Mouse (Mus musculus) MEL (cell line): ENCODE results near the gene Sox1.

ENCODE experiments used
- CTCF ChIP-seq, 3 experiments: IDR thresholded peaks in 2 of 3; conservative IDR thresholded peaks in 1 of 3; 2 replicates each; pipeline ENCODE4 v1.5.1; 2011 to 2012; ENCODE audit warnings: low read length in 3 of 3, low read depth in 2 of 3, mild to moderate bottlenecking in 2 of 3, improper control_type of control experiment in 1 of 3, inconsistent platforms in 1 of 3, mixed read lengths in 1 of 3, moderate library complexity in 1 of 3; ENCODE audit not compliant: control insufficient read depth in 1 of 3, insufficient read depth in 1 of 3, poor library complexity in 1 of 3, severe bottlenecking in 1 of 3
- E2F4 ChIP-seq: IDR thresholded peaks from 2 replicates; pipeline ENCODE4 v1.6.1; 2011; ENCODE audit warnings: low read depth, low read length, improper control_type of control experiment, borderline replicate concordance
- EP300 ChIP-seq, 2 experiments: IDR thresholded peaks; 2 replicates each; pipeline ENCODE4 v1.6.1; 2011; ENCODE audit warnings: improper control_type of control experiment in 2 of 2, low read length in 2 of 2, low read depth in 1 of 2, mild to moderate bottlenecking in 1 of 2
- ETS1 ChIP-seq: IDR thresholded peaks from 2 replicates; pipeline ENCODE4 v1.6.1; 2012; ENCODE audit warnings: low read depth, mild to moderate bottlenecking, inconsistent platforms, low read length, improper control_type of control experiment, moderate library complexity
- GABPA ChIP-seq: IDR thresholded peaks from 2 replicates; pipeline ENCODE4 v1.6.1; 2012; ENCODE audit warnings: low read depth, mild to moderate bottlenecking, inconsistent platforms, low read length, improper control_type of control experiment, moderate library complexity
- MAX ChIP-seq: IDR thresholded peaks from 2 replicates; pipeline ENCODE4 v1.6.1; 2011; ENCODE audit warnings: low read length, improper control_type of control experiment
- POLR2A ChIP-seq, 2 experiments: IDR thresholded peaks; 2 replicates each; pipeline ENCODE4 v1.6.1; 2011 to 2012; ENCODE audit warnings: low read length in 2 of 2, mild to moderate bottlenecking in 2 of 2, control low read depth in 1 of 2, improper control_type of control experiment in 1 of 2, low read depth in 1 of 2, moderate library complexity in 1 of 2; ENCODE audit not compliant: control insufficient read depth in 1 of 2, insufficient read depth in 1 of 2, poor library complexity in 1 of 2
- RAD21 ChIP-seq: IDR thresholded peaks from 2 replicates; pipeline ENCODE4 v1.6.1; 2011; ENCODE audit warnings: mild to moderate bottlenecking, low read depth, low read length, improper control_type of control experiment
- RCOR1 ChIP-seq: IDR thresholded peaks from 2 replicates; pipeline ENCODE4 v1.6.1; 2012; ENCODE audit warnings: low read depth, mild to moderate bottlenecking, inconsistent platforms, low read length, improper control_type of control experiment
- TAL1 ChIP-seq: IDR thresholded peaks from 2 replicates; pipeline ENCODE4 v1.6.1; 2012; ENCODE audit warnings: mild to moderate bottlenecking, inconsistent platforms, low read length, moderate library complexity, mixed read lengths
- TBP ChIP-seq: IDR thresholded peaks from 2 replicates; pipeline ENCODE4 v1.8.0; 2011; ENCODE audit warnings: low read depth, low read length, improper control_type of control experiment
- ZC3H11A ChIP-seq: IDR thresholded peaks from 2 replicates; pipeline ENCODE4 v1.6.1; 2012; ENCODE audit warnings: low read depth, mild to moderate bottlenecking, inconsistent platforms, low read length, improper control_type of control experiment

DNA sequence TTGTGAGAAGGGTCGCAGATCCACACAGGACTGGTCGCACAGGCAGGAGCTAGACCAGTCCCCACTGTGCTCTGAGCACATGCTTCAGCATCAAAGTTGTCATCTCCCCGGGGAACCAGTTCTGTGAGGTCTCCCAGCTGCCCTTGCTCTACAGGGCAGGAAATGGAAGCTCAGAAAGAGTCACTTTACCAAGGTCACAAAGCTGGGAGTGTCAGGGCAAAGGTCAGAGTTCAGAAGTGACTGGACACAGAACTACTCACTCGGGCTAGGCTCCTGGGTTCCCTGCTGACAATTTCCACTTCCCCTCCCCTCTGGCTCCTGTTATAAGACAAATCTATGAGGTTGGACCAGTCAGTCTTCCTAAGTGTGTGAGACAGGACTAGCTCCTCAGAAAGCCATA, 49.2 kb upstream of the Sox1 start:
- no peak for TF ChIP-seq CTCF (IDR thresholded peaks at IDR 0.05 in 2 of 3, conservative IDR thresholded peaks at IDR 0.05 in 1 of 3; ENCODE audit: control insufficient read depth in 1 of 3, insufficient read depth in 1 of 3, low read depth in 2 of 3, low read length in 3 of 3, poor library complexity in 1 of 3, severe bottlenecking in 1 of 3)
- no peak for TF ChIP-seq E2F4
- no peak for TF ChIP-seq POLR2A (IDR thresholded peaks at IDR 0.05; ENCODE audit: control insufficient read depth in 1 of 2, insufficient read depth in 1 of 2, low read depth in 1 of 2, low read length in 2 of 2, poor library complexity in 1 of 2)
- no peak for TF ChIP-seq TAL1
- no peak for TF ChIP-seq TBP
- no peak for TF ChIP-seq EP300 (IDR thresholded peaks at IDR 0.05; ENCODE audit: low read depth in 1 of 2, low read length in 2 of 2)
- no peak for TF ChIP-seq RCOR1
- TF ChIP-seq MAX = no peak
- no peak for TF ChIP-seq ETS1
- no peak for TF ChIP-seq RAD21
- TF ChIP-seq ZC3H11A = no peak
- TF ChIP-seq GABPA = no peak
